Mouse (Mus musculus): ENCODE results near the gene Wnt1. TPM values are rescaled to one million over a fixed set of nuclear protein-coding genes. Genes with fewer than 3 reads are reported as not detected.
A peak's percentile ranks its signal among the peaks of the same experiment; 100 is the strongest.

Gene Wnt1
- total RNA-seq, 2 experiments from 2014 or later: not detected

GRCm38 (mm10) chr15:98778191-98778770, 11.4 kb upstream of the Wnt1 start:
- no peak for DNase-seq

- no peak for DNase-seq
These were observed 10.9 kb upstream of the Wnt1 start for GRCm38 (mm10) chr15:98778806-98779205.

GRCm38 (mm10) chr15:98780075-98780474, 9.6 kb upstream of the Wnt1 start:
- peak; percentile 39 to 40 for DNase-seq

GRCm38 (mm10) chr15:98780573-98780972, 9.1 kb upstream of the Wnt1 start:
- DNase-seq: peak in 1 of 2 experiments; percentile 46

- DNase-seq: no peak
These were observed 8.5 kb upstream of the Wnt1 start for GRCm38 (mm10) chr15:98781166-98781565.

GRCm38 (mm10) chr15:98785744-98786143, 3.9 kb upstream of the Wnt1 start:
- DNase-seq: no peak

- peak in 1 of 2 experiments; percentile 47 for DNase-seq
These were observed 1.7 kb upstream of the Wnt1 start for GRCm38 (mm10) chr15:98787930-98788329.

GRCm38 (mm10) chr15:98788972-98789660, 541 bp upstream of the Wnt1 start:
- no peak for DNase-seq

GRCm38 (mm10) chr15:98790761-98791160, 1.1 kb downstream of the Wnt1 start:
- DNase-seq: no peak

GRCm38 (mm10) chr15:98791221-98791620, 1.6 kb downstream of the Wnt1 start:
- DNase-seq: no peak

GRCm38 (mm10) chr15:98791771-98792170, 2.1 kb downstream of the Wnt1 start:
- no peak for DNase-seq

GRCm38 (mm10) chr15:98792233-98793020, 2.8 kb downstream of the Wnt1 start:
- DNase-seq: no peak

- DNase-seq: no peak
These were observed 3.6 kb downstream of the Wnt1 start for GRCm38 (mm10) chr15:98793141-98793698.

- DNase-seq: no peak
These were observed 7.3 kb downstream of the Wnt1 start for GRCm38 (mm10) chr15:98796803-98797595.

GRCm38 (mm10) chr15:98797835-98798492, 8.3 kb downstream of the Wnt1 start:
- DNase-seq: no peak

GRCm38 (mm10) chr15:98798903-98799302, 9.2 kb downstream of the Wnt1 start:
- DNase-seq: no peak

GRCm38 (mm10) chr15:98799396-98799795, 9.7 kb downstream of the Wnt1 start:
- peak; percentile 87 to 89 for DNase-seq

- DNase-seq: no peak
These were observed 13.3 kb downstream of the Wnt1 start for GRCm38 (mm10) chr15:98802926-98803325.

GRCm38 (mm10) chr15:98804054-98804453, 14.4 kb downstream of the Wnt1 start:
- DNase-seq: peak; percentile 86 to 90

- peak; percentile 80 to 85 for DNase-seq
These were observed 15.8 kb downstream of the Wnt1 start for GRCm38 (mm10) chr15:98805324-98806040.

All from adrenal gland, postnatal 36 days (tissue).